In the genomic region with DNA sequence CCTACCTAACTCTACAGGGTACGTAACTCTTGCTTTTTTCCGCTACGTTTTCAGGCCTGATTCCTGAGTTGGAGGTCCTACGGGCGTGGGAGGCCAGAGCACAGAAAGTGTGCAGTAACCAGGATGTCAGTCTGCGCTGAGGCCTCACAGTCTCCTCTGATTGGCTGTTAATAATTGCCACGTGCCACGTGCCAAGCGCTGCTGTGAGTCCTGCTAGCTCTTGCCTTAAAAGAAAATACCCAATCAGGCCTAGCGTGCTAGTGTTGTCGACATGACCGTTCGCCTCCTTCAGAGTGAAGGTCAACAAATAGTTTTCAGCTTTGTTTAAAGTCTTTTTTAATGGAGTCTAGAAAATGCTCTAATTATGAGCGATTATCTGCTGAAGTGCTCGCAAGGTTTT, we compare ENCODE assay signal across 27 mouse cellular contexts. TPM values are rescaled to one million over a fixed set of nuclear protein-coding genes. Genes with fewer than 3 reads are reported as not detected.
DNase-seq lines count a peak whose midpoint lies in the region; ATAC-seq lines count a peak whose summit lies in the region.
"Had no signal": no experiment of that assay in that cellular context is flagged by ENCODE, and none has a peak within 500 bp of the region (broad histone marks: within the 10 kb centered on the region; RNA-seq: fewer than 3 reads in every experiment).

No protein-coding gene starts in this region.

- H3K9me3 ChIP-seq in forebrain, embryonic 13.5 days (replicated peaks), result no peaks in the 10 kb centered on the region
- H3K9me3 ChIP-seq in forebrain, embryonic 11.5 days (ENCODE audit: control insufficient read depth, low read length), result no peaks in the 10 kb centered on the region
- H3K9me3 ChIP-seq in midbrain, embryonic 12.5 days, result no peaks in the 10 kb centered on the region
- H3K9me3 ChIP-seq in midbrain, embryonic 16.5 days (replicated peaks; ENCODE audit: control insufficient read depth, low read length, poor library complexity, severe bottlenecking), result no peaks in the 10 kb centered on the region
- no peaks in the 10 kb centered on the region for H3K9me3 ChIP-seq in forebrain, embryonic 16.5 days (ENCODE audit: control insufficient read depth, low read length)
- H3K9me3 ChIP-seq: heart, embryonic 10.5 days; heart, embryonic 13.5 days had no signal

- H3K36me3 ChIP-seq in forebrain, embryonic 13.5 days (ENCODE audit: poor library complexity, severe bottlenecking), result no peaks in the 10 kb centered on the region
- H3K36me3 ChIP-seq in forebrain, embryonic 11.5 days (ENCODE audit: control insufficient read depth, insufficient read depth, low read length), result no peaks in the 10 kb centered on the region
- no peaks in the 10 kb centered on the region for H3K36me3 ChIP-seq in midbrain, embryonic 12.5 days
- no peaks in the 10 kb centered on the region for H3K36me3 ChIP-seq in midbrain, embryonic 16.5 days (ENCODE audit: control insufficient read depth, insufficient read depth, low read length)
- no peaks in the 10 kb centered on the region for H3K36me3 ChIP-seq in forebrain, embryonic 16.5 days (ENCODE audit: control insufficient read depth, insufficient read depth)
- H3K36me3 ChIP-seq: G1E; heart, embryonic 10.5 days; heart, embryonic 13.5 days had no signal

- WGBS in forebrain, embryonic 13.5 days, result 74% methylated on average over 15 of the region's 15 CpGs
- 85% methylated on average over 15 of the region's 15 CpGs for WGBS in forebrain, embryonic 11.5 days
- 87% methylated on average over 15 of the region's 15 CpGs for WGBS in midbrain, embryonic 12.5 days
- 82% methylated on average over 15 of the region's 15 CpGs for WGBS in midbrain, embryonic 16.5 days
- 71% methylated on average over 15 of the region's 15 CpGs for WGBS in forebrain, embryonic 16.5 days

- H3K4me3 ChIP-seq in forebrain, embryonic 13.5 days, result no peak overlapping the region
- H3K4me3 ChIP-seq in forebrain, embryonic 11.5 days (ENCODE audit: low read depth, low read length), result no peak overlapping the region
- H3K4me3 ChIP-seq in midbrain, embryonic 12.5 days, result no peak overlapping the region
- H3K4me3 ChIP-seq in midbrain, embryonic 16.5 days (ENCODE audit: low read depth, low read length), result no peak overlapping the region
- no peak overlapping the region for H3K4me3 ChIP-seq in forebrain, embryonic 16.5 days (replicated peaks; ENCODE audit: low read length)
- H3K4me3 ChIP-seq: heart, adult 2 months; heart, embryonic 10.5 days; heart, embryonic 13.5 days had no signal

- H3K4me1 ChIP-seq in forebrain, embryonic 13.5 days, result no peaks in the 10 kb centered on the region
- H3K4me1 ChIP-seq in forebrain, embryonic 11.5 days (replicated peaks; ENCODE audit: control insufficient read depth, insufficient read depth, low read length), result no peaks in the 10 kb centered on the region
- H3K4me1 ChIP-seq in midbrain, embryonic 12.5 days, result no peaks in the 10 kb centered on the region
- H3K4me1 ChIP-seq in midbrain, embryonic 16.5 days (ENCODE audit: control insufficient read depth, insufficient read depth, low read length), result no peaks in the 10 kb centered on the region
- 0 out of 2 replicates have a peak, but pooled peaks cover 2% of the 10 kb centered on the region for H3K4me1 ChIP-seq in forebrain, embryonic 16.5 days (replicated peaks; ENCODE audit: control insufficient read depth, insufficient read depth, low read length)

- no peak overlapping the region for H3K27ac ChIP-seq in forebrain, embryonic 13.5 days
- no peak overlapping the region for H3K27ac ChIP-seq in forebrain, embryonic 11.5 days (ENCODE audit: low read depth, low read length)
- H3K27ac ChIP-seq in midbrain, embryonic 12.5 days (replicated peaks), result no peak overlapping the region
- no peak overlapping the region for H3K27ac ChIP-seq in midbrain, embryonic 16.5 days (ENCODE audit: low read length)
- no peak overlapping the region for H3K27ac ChIP-seq in forebrain, embryonic 16.5 days (ENCODE audit: low read length)
- H3K27ac ChIP-seq: heart, adult 2 months; heart, embryonic 10.5 days; heart, embryonic 13.5 days; hindbrain, embryonic 14.5 days; hindbrain, postnatal 0 days had no signal

- H3K27me3 ChIP-seq in forebrain, embryonic 13.5 days, result no peaks in the 10 kb centered on the region
- no peaks in the 10 kb centered on the region for H3K27me3 ChIP-seq in forebrain, embryonic 11.5 days (ENCODE audit: control insufficient read depth, insufficient read depth, low read length)
- H3K27me3 ChIP-seq in midbrain, embryonic 12.5 days, result no peaks in the 10 kb centered on the region
- no peaks in the 10 kb centered on the region for H3K27me3 ChIP-seq in midbrain, embryonic 16.5 days (ENCODE audit: control insufficient read depth, insufficient read depth, low read depth, low read length)
- H3K27me3 ChIP-seq in forebrain, embryonic 16.5 days (replicated peaks; ENCODE audit: control insufficient read depth, insufficient read depth, low read length), result no peaks in the 10 kb centered on the region
- H3K27me3 ChIP-seq: heart, embryonic 13.5 days had no signal

- DNase-seq in forebrain, embryonic 11.5 days (ENCODE audit: low spot score), result no peak
- DNase-seq in urinary bladder, postnatal 4 days (ENCODE audit: low spot score in 2 of 2), result no peak
- DNase-seq: adrenal gland, postnatal 10 days; adrenal gland, postnatal 36 days; cerebellum, adult 11 months; cerebellum, adult 2 months; cerebellum, adult 9-11 months; cerebellum, postnatal 25 days; gastrocnemius, postnatal 25 days; heart, adult 2 months; heart, postnatal 14 days; heart, postnatal 4 days had no signal

- H3K9ac ChIP-seq in forebrain, embryonic 13.5 days, result no peak overlapping the region
- H3K9ac ChIP-seq in forebrain, embryonic 11.5 days (ENCODE audit: low read length), result no peak overlapping the region
- no peak overlapping the region for H3K9ac ChIP-seq in midbrain, embryonic 12.5 days (replicated peaks)
- H3K9ac ChIP-seq in midbrain, embryonic 16.5 days (ENCODE audit: low read depth, low read length), result no peak overlapping the region
- H3K9ac ChIP-seq in forebrain, embryonic 16.5 days (replicated peaks; ENCODE audit: low read depth, low read length), result no peak overlapping the region
- H3K9ac ChIP-seq: heart, embryonic 13.5 days; hindbrain, embryonic 14.5 days had no signal

- peak; percentile 48; the same call in 1 of the 2 replicates for ATAC-seq in forebrain, embryonic 13.5 days
- no peak for ATAC-seq in forebrain, embryonic 11.5 days (replicated peaks; ENCODE audit: low FRiP score)
- 0 out of 2 replicates have a peak, but pooled peaks have one; percentile 38 for ATAC-seq in midbrain, embryonic 12.5 days (ENCODE audit: low FRiP score, low read depth)
- no peak for ATAC-seq in midbrain, embryonic 16.5 days
- ATAC-seq in forebrain, embryonic 16.5 days, result peak; percentile 59; the same call in 1 of the 2 replicates
- no peak for ATAC-seq in inflammation-experienced regulatory T-cells, adult 6 months
- ATAC-seq: hindbrain, postnatal 0 days; intestine, postnatal 0 days; Patski had no signal

- no peak overlapping the region for H3K4me2 ChIP-seq in forebrain, embryonic 13.5 days
- no peak overlapping the region for H3K4me2 ChIP-seq in forebrain, embryonic 11.5 days (ENCODE audit: low read depth, low read length, severe bottlenecking)
- no peak overlapping the region for H3K4me2 ChIP-seq in midbrain, embryonic 12.5 days (replicated peaks)
- no peak overlapping the region for H3K4me2 ChIP-seq in midbrain, embryonic 16.5 days (ENCODE audit: low read length)
- no peak overlapping the region for H3K4me2 ChIP-seq in forebrain, embryonic 16.5 days (ENCODE audit: low read length)
- H3K4me2 ChIP-seq: heart, embryonic 13.5 days; hindbrain, embryonic 14.5 days had no signal

RNA-seq across cellular contexts. Expression of gene Zfp831, which starts 46.9 kb away (rescaled TPM):
- not detected in 2 replicates for polyA plus RNA-seq in forebrain, embryonic 13.5 days (2015; fragmentation: Nextera tagmentation; extraction: Ambion mirVana)
- not detected in 2 replicates for polyA plus RNA-seq in forebrain, embryonic 11.5 days (2014; fragmentation: Nextera tagmentation; extraction: Ambion mirVana)
- 0.01 TPM in 1 of 2 replicates, not detected in the other for polyA plus RNA-seq in midbrain, embryonic 12.5 days (2016; fragmentation: Nextera tagmentation; extraction: Ambion mirVana)
- not detected in 2 replicates for polyA plus RNA-seq in midbrain, embryonic 16.5 days (2015; fragmentation: Nextera tagmentation; extraction: Ambion mirVana)
- polyA plus RNA-seq in forebrain, embryonic 16.5 days (2015; fragmentation: Nextera tagmentation; extraction: Ambion mirVana), result not detected in 2 replicates
- polyA plus RNA-seq in inflammation-experienced regulatory T-cells, adult 6 months (2017; shearing (Covaris generic)), result 1 to 10 TPM; 7.7 to 9.6 (median 9.0) TPM
- polyA plus RNA-seq: embryonic facial prominence, embryonic 14.5 days; G1E; heart, embryonic 10.5 days; hindbrain, embryonic 11.5 days; hindbrain, embryonic 14.5 days; hindbrain, postnatal 0 days; intestine, embryonic 14.5 days; intestine, postnatal 0 days; Patski had no signal

Comparison
In these comparisons a context has a peak if more than half of its experiments do, and no peak if none do; other contexts are left out.
1. ATAC-seq: peak in forebrain, embryonic 13.5 days (single experiment), midbrain, embryonic 12.5 days (single experiment) and forebrain, embryonic 16.5 days (single experiment); none in forebrain, embryonic 11.5 days (single experiment), midbrain, embryonic 16.5 days (single experiment) and inflammation-experienced regulatory T-cells, adult 6 months (single experiment).